ENCODE assay signal across 24 mouse cellular contexts in the genomic region with DNA sequence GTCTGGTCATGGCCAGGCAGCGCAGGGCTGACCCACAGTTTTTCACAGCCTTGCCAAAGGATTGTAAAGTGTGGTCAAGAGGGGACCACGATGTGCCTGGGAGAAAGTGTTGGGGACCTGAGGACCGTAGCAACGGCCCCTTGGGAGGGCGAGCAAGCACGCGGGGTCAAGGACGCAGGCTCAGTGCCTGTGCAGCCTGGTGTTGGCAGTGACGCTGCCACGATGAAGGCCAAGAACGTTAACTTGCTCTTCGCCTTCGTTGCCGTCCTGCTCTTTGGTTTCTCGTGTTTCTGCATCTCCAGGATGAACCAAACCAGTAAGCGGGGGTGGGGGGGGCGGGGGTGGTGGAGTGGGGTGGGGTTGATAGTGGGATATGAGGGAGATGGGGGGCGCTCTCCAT. TPM values are rescaled to one million over a fixed set of nuclear protein-coding genes. Genes with fewer than 3 reads are reported as not detected.
A peak's percentile ranks its signal among the peaks of the same experiment; 100 is the strongest.
DNase-seq lines count a peak whose midpoint lies in the region; ATAC-seq and TF ChIP-seq lines count a peak whose summit lies in the region.
"Had no signal": no experiment of that assay in that cellular context is flagged by ENCODE, and none has a peak within 500 bp of the region (broad histone marks: within the 10 kb centered on the region; RNA-seq: fewer than 3 reads in every experiment).

A gene (plus strand): TSS at position 209 of the 400 bp plus-strand sequence.

- peaks cover 20% of the 10 kb centered on the region for H3K27me3 ChIP-seq in megakaryocyte, embryonic 14.5 days (replicated peaks)
- no peaks in the 10 kb centered on the region for H3K27me3 ChIP-seq in testis, adult 2 months (ENCODE audit: control insufficient read depth, insufficient read depth, low read length)
- H3K27me3 ChIP-seq: CH12.LX had no signal

- H3K27ac ChIP-seq in testis, adult 2 months (ENCODE audit: control insufficient read depth, insufficient read depth, low read depth, low read length) = peak within 1 kb of the TSS; percentile 89

- no peak for TF ChIP-seq CTCF in testis, adult 2 months (IDR thresholded peaks at IDR 0.05; ENCODE audit: control insufficient read depth, insufficient read depth, insufficient replicate concordance, low read depth, low read length)

- H3K9me3 ChIP-seq in megakaryocyte, embryonic 14.5 days = no peaks in the 10 kb centered on the region
- H3K9me3 ChIP-seq: G1E had no signal

- no peak for ATAC-seq in megakaryocyte, adult 5-6 weeks (ENCODE audit: poor library complexity, severe bottlenecking)
- ATAC-seq: activated CD4-positive, CD25-positive, alpha-beta regulatory T cell, adult 4 months; CD4-positive, CD25-positive, alpha-beta regulatory T cell, adult 4 months; Patski had no signal

- no peak for DNase-seq in testis, postnatal 10 days (ENCODE audit: low spot score)
- DNase-seq: adrenal gland, adult 2 months; adrenal gland, adult 8-10 months; adrenal gland, postnatal 10 days; adrenal gland, postnatal 14 days; adrenal gland, postnatal 25 days; adrenal gland, postnatal 36 days; B cell, adult 2 months; cerebellum, adult 11 months; cerebellum, adult 11-12 months; cerebellum, adult 18-20 months had no signal

- H3K4me1 ChIP-seq in megakaryocyte, embryonic 14.5 days = no peaks in the 10 kb centered on the region
- peaks cover 11% of the 10 kb centered on the region for H3K4me1 ChIP-seq in testis, adult 2 months (ENCODE audit: control insufficient read depth, insufficient read depth, low read length)

- TF ChIP-seq POLR2A in testis, adult 2 months (IDR thresholded peaks at IDR 0.05; ENCODE audit: control insufficient read depth, low read depth, low read length) = peak; percentile 95

- peak within 1 kb of the TSS; percentile 38 for H3K4me3 ChIP-seq in megakaryocyte, embryonic 14.5 days (replicated peaks)
- H3K4me3 ChIP-seq in testis, adult 2 months (ENCODE audit: control insufficient read depth, low read depth, low read length) = peak within 1 kb of the TSS; percentile 83

- no peaks in the 10 kb centered on the region for H3K36me3 ChIP-seq in megakaryocyte, embryonic 14.5 days (replicated peaks; ENCODE audit: low read length)
- no peaks in the 10 kb centered on the region for H3K36me3 ChIP-seq in testis, adult 2 months (ENCODE audit: control insufficient read depth, insufficient read depth, low read length)
- H3K36me3 ChIP-seq: G1E had no signal

RNA-seq across cellular contexts. Expression of the gene that starts here (rescaled TPM):
- polyA plus RNA-seq in megakaryocyte, embryonic 14.5 days (2012; ENCODE audit: insufficient read depth, low replicate concordance) = not detected in 2 replicates
- not detected in 2 replicates for total RNA-seq in megakaryocyte, adult 5-6 weeks (2015)
- not detected in 2 replicates for total RNA-seq in megakaryocyte, adult 5-6 weeks (2017)
- 20.5 and 30.8 TPM in 2 replicates for polyA plus RNA-seq in testis, adult 2 months (2012; rRNA removed)
- total RNA-seq: adrenal gland, adult 18-20 months; adrenal gland, adult 2 months; adrenal gland, adult 8-10 months; adrenal gland, postnatal 10 days; adrenal gland, postnatal 14 days; adrenal gland, postnatal 25 days; adrenal gland, postnatal 36 days; adrenal gland, postnatal 4 days; CH12.LX; G1E; MEL had no signal
- polyA plus RNA-seq: activated CD4-positive, CD25-positive, alpha-beta regulatory T cell, adult 4 months; adrenal gland, adult 2 months; brain, embryonic 14.5 days; C2C12; CD4-positive, CD25-positive, alpha-beta regulatory T cell, adult 4 months; G1E; Patski had no signal

Comparison
In these comparisons a context has a peak if more than half of its experiments do, and no peak if none do; other contexts are left out.
1. RNA of the gene that starts here (polyA plus RNA-seq): 20.5 to 30.8 TPM in testis, adult 2 months; not detected in megakaryocyte, embryonic 14.5 days; every median in the first group is over 10 times any median in the second.